Mouse (Mus musculus) stomach, postnatal 0 days (tissue): ENCODE data around the gene Hist2h2ac.

Experiments
- CTCF ChIP-seq: IDR thresholded peaks from 2 replicates; pipeline ENCODE4 v1.5.1; 2016; ENCODE audit warnings: antibody characterized with exemption, low read depth, mild to moderate bottlenecking, moderate library complexity
- EP300 ChIP-seq: optimal IDR thresholded peaks from 2 replicates; pipeline ENCODE3; 2016; ENCODE audit warnings: antibody characterized with exemption

DNA sequence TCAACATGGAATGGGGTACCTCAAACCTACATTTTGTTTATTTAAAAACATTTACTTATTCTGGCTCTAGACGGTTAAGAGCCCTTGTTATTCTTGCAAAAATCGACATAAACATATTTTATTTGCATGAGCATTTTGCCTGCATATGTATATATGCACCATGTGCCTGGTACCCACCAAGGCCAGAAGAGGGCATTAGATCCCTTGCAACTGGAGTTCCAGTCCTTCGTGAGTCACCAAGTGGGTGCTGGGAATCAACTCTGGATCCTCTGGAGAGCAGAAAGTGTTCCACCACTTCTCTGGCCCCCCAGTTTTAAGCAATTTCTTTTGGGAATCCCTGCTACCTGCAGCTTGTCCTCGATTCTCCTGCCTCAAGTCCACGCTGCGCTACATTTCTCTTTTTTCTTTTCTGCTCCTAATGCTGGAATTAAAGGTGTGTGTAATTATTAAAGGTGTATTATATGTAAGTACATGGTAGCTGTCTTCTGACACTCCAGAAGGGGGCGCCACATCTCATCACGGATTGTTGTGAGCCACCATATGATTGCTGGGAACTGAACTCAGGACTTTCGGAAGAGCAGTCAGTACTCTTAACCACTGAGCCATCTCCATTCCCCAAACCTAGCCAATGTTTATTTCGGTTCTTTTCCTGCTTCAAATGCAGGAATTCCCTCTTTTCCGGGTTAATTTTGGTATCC lies 24.9 kb downstream of the Hist2h2ac start:
- TF ChIP-seq CTCF (peak; percentile 32), EP300 (no peak)
